Mouse (Mus musculus): ENCODE measurements around the gene Scn4a.

Gene Scn4a

DNA sequence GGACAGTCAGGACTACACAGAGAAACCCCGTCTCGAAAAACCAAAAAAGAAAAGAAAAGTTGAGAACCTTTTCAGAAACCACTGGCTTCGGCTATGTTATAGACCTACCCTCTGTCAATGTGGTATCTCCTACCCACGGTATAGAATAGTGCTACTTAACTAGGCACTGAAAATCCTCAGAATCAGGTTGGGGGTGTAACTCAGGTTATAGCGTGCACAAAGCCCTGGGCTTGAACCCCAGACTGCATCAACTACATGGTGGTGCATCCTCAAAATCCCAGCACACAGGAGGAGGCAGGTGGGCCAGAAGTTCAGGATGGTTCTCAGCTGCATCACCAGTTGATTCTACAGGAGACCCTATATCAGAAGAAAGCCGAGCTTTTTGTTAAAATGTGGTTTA, 79.3 kb downstream of the Scn4a start:
- CTCF ChIA-PET = interaction anchor here in 1 of 4 experiments (1.3 kb wide), 1 partner anchor 17 kb away, joined by 8 read pairs; no protein-coding TSS in a partner anchor

GRCm38 (mm10) chr11:106273311-106273684, 79.8 kb downstream of the Scn4a start:
- CTCF ChIA-PET = interaction anchor here in 2 of 4 experiments (0.7 to 1.3 kb wide), 4 partner anchors 17 to 340 kb away, joined by 3 to 8 read pairs (median 4); partner anchors contain the start of gene Tex2 (in 1 of the 2)
- POLR2A ChIA-PET = interaction anchor here (0.6 to 12.2 kb wide), 42 partner anchors 10 to 516 kb away, joined by 3 to 172 read pairs (median 4); partner anchors contain the start of genes Ccdc47 (in 3 of the 4), Ddx42 (in 3 of the 4), Cep95 (in 2 of the 4) and Ddx5 (in 2 of the 4)

More for the DNA sequence above, 79.3 kb downstream of the Scn4a start:
- POLR2A ChIA-PET = interaction anchor here in 3 of 4 experiments (0.6 to 12.2 kb wide), 21 partner anchors 11 to 1911 kb away, joined by 3 to 172 read pairs (median 6); partner anchors contain the start of genes Ccdc47 (in 2 of the 3), Ddx42 (in 2 of the 3), Ern1 (in 2 of the 3) and Ftsj3 (in 2 of the 3)

DNA sequence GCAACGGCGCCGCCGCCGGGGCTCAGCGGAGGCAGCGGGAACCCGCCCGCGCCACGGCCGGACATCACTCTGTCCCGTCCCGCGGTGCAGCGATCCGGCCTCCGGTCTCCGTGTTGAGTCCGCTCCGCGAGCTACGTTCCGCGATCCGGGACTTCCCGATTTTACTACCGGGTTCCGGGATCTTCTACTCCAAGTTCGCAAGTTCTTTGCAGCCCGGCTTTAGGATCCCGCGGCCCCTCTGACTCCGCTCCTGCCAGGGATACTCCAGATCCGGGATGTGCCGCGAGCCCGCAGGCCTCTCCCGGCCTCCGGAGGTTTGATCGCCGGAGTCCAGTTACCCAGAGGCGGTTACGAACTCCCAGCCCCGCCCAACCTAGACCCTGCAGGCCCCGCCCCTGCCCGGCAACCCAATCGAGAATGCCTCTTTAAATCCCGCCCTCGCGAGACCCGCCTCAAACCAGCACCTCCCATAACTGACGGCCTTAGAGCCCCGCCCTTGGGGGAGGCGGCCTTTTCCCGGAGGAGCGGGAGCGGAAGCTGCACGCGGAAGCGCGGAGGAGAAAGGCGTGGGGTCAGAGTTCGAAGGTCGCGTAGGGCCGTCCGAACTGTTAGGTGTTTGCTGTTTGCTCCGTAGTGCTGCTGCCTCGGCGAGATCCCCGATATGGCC, 80.3 kb downstream of the Scn4a start, which contains the start of gene Smarcd2:
Gene Smarcd2, minus strand, starts transcription at position 329 of the 667 bp plus-strand sequence.
- ChIA-PET POLR2A (interaction anchor here (0.6 to 12.2 kb wide), 45 partner anchors 10 to 516 kb away, joined by 3 to 172 read pairs (median 4); partner anchors contain the start of genes Ccdc47 (in 4 of the 4), Ddx42 (in 4 of the 4), Cep95 (in 2 of the 4) and Ddx5 (in 2 of the 4)), CTCF (interaction anchor here in 2 of 4 experiments (0.7 to 1.3 kb wide), 5 partner anchors 16 to 340 kb away, joined by 3 to 8 read pairs (median 4); partner anchors contain the start of genes Ccdc47 (in 1 of the 2), Ddx42 (in 1 of the 2) and Tex2 (in 1 of the 2))

DNA sequence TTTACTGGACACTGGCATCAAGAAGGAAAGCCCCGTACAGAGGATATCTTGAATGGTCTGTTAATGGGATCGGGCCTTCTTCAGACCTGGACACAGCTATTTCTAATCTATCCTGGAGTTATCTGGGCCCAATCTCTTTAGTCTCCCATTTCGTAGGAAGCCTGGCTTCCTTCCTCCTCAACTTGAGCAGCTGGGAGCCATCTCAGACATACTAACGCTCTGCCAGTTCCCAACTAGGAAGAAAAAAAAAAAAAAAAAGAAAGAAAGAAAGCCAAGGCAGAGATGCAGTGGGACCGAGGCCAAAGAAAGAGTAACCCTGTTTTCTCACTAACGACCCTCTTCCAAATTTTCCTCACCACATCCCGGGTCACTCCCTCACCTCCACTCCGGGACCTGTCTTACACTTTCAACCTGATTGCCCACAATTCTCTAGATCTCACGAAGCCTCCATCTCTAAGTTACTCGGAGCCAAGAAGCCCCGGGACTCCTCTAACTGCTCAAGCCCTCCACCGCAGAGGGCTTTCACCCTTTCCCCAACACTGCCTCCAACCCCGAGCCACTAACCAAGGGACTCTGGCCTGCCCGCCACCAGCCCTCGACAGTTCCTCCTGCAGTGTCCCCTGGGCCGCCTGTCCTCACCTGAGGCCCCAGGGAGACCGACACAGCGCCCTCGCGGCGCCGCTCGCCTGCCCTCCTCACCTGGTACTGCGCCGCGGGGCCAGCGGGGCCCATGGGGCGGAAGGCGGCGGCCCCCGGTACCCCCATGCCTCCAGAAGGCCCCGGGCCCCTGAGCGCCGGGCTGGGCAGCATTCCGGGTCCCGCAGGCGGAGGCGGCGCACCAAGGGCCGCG, 81.1 kb downstream of the Scn4a start:
- CTCF ChIA-PET = interaction anchor here in 3 of 4 experiments (0.6 to 1.4 kb wide), 4 partner anchors 16 to 418 kb away, joined by 3 to 4 read pairs (median 4); partner anchors contain the start of genes Ccdc47 (in 1 of the 3) and Ddx42 (in 1 of the 3)
- POLR2A ChIA-PET = interaction anchor here (0.6 to 12.2 kb wide), 30 partner anchors 9 to 1682 kb away, joined by 3 to 172 read pairs (median 4); partner anchors contain the start of genes Ccdc47 (in 4 of the 4), Ddx42 (in 2 of the 4), Ftsj3 (in 2 of the 4) and Psmc5 (in 2 of the 4)

- ChIA-PET POLR2A (interaction anchor here (0.6 to 12.2 kb wide), 19 partner anchors 8 to 1681 kb away, joined by 3 to 172 read pairs (median 3); partner anchors contain the start of genes Ccdc47 (in 2 of the 4), Ftsj3 (in 2 of the 4) and Psmc5 (in 2 of the 4)), CTCF (interaction anchor here (0.6 to 1.4 kb wide), 6 partner anchors 14 to 419 kb away, joined by 3 to 6 read pairs (median 4); no protein-coding TSS in a partner anchor)
These were observed 81.8 kb downstream of the Scn4a start for GRCm38 (mm10) chr11:106271131-106271793.

GRCm38 (mm10) chr11:106269060-106269431, 84.0 kb downstream of the Scn4a start:
- CTCF ChIA-PET = interaction anchor here in 2 of 4 experiments (0.8 to 1.6 kb wide), 2 partner anchors 12 to 21 kb away, joined by 3 to 5 read pairs; no protein-coding TSS in a partner anchor

More at GRCm38 (mm10) chr11:106269060-106269431, 84.0 kb downstream of the Scn4a start:
- POLR2A ChIA-PET = interaction anchor here in 2 of 4 experiments (1.2 to 12.2 kb wide), 4 partner anchors 8 to 184 kb away, joined by 3 to 172 read pairs (median 5); partner anchors contain the start of genes Ftsj3 (in 2 of the 2) and Psmc5 (in 2 of the 2)
